Mouse (Mus musculus) small intestine, adult 2 months (tissue): ENCODE results near the gene B9d2. TPM values are rescaled to one million over a fixed set of nuclear protein-coding genes. Genes with fewer than 3 reads are reported as not detected.
A peak's percentile ranks its signal among the peaks of the same experiment; 100 is the strongest.

Experiments
- H3K27ac ChIP-seq: fragments of 200-500 bp; 2 replicates; pipeline ENCODE4 v1.5.1; 2012; ENCODE audit warnings: low read depth, low read length, control low read depth, inconsistent platforms; ENCODE audit not compliant: insufficient read depth
- H3K27me3 ChIP-seq: fragments of 200-500 bp; 2 replicates; pipeline ENCODE4 v1.6.1; 2012; ENCODE audit warnings: mild to moderate bottlenecking, moderate library complexity, low read length, inconsistent platforms; ENCODE audit not compliant: control insufficient read depth, insufficient read depth
- H3K36me3 ChIP-seq: fragments of 200-500 bp; 2 replicates; pipeline ENCODE4 v1.6.1; 2012; ENCODE audit warnings: mild to moderate bottlenecking, low read length, control low read depth, inconsistent platforms; ENCODE audit not compliant: control insufficient read depth, insufficient read depth
- H3K4me1 ChIP-seq: fragments of 200-500 bp; 2 replicates; pipeline ENCODE4 v1.6.1; 2012; ENCODE audit warnings: low read length, inconsistent platforms, mixed read lengths; ENCODE audit not compliant: control insufficient read depth, insufficient read depth, insufficient read length
- H3K4me3 ChIP-seq: fragments of 200-500 bp; 2 replicates; pipeline ENCODE4 v1.5.1; 2012; ENCODE audit warnings: low read depth, mild to moderate bottlenecking, control low read depth, inconsistent platforms, low read length, moderate library complexity
- CTCF ChIP-seq: fragments of 200-500 bp; IDR thresholded peaks from 2 replicates; pipeline ENCODE4 v1.5.1; 2012; ENCODE audit warnings: low read depth, mild to moderate bottlenecking, control low read depth, inconsistent platforms, low read length, moderate library complexity, mixed read lengths; ENCODE audit not compliant: insufficient replicate concordance, insufficient read length; ENCODE audit errors: extremely low read depth
- POLR2A ChIP-seq: fragments of 200-500 bp; IDR thresholded peaks from 2 replicates; pipeline ENCODE4 v1.6.1; 2012; ENCODE audit warnings: low read depth, mild to moderate bottlenecking, control low read depth, inconsistent platforms, low read length, moderate library complexity
- WGBS: fragments of 180-500 bp; shearing (Covaris S2); methylation state at CpG from one replicate; pipeline ENCODE4 v1.1.7; 2018; 5-methylcytosine and 5-hydroxymethylcytosine counted together
- polyA plus RNA-seq: library from polyadenylated mRNA; depleted of rRNA; stranded (reverse); fragments of >200 nt; gene quantifications from 2 replicates; pipeline ENCODE4 v1.2.3, GENCODE M21; 2012

The B9d2 gene
- polyA plus RNA-seq, 1 experiment: 33.2 TPM

- Histone ChIP-seq H3K36me3 (peaks cover 35% of the 10 kb centered on the region), H3K4me3 (no peak overlapping the region), H3K27me3 (no peaks in the 10 kb centered on the region), H3K4me1 (peaks cover 17% of the 10 kb centered on the region), H3K27ac (peak overlapping the region; percentile 39; the same call in 1 of the 2 replicates)
- WGBS: 37% methylated on average over 7 of the region's 7 CpGs
- TF ChIP-seq CTCF (no peak), POLR2A (no peak)
Measured at GRCm38 (mm10) chr7:25710519-25711130, 30.0 kb downstream of the B9d2 start.

GRCm38 (mm10) chr7:25711165-25711564 lies 30.6 kb downstream of the B9d2 start:
- WGBS: 72% methylated on average over 5 of the region's 5 CpGs
- Histone ChIP-seq H3K27ac (peak overlapping the region; percentile 20; the same call in 1 of the 2 replicates), H3K36me3 (peaks cover 39% of the 10 kb centered on the region), H3K27me3 (no peaks in the 10 kb centered on the region), H3K4me3 (no peak overlapping the region), H3K4me1 (peaks cover 13% of the 10 kb centered on the region)
- no peak for TF ChIP-seq CTCF

- 51% methylated on average over 7 of the region's 7 CpGs for WGBS
- H3K4me3 ChIP-seq: no peak overlapping the region
- peaks cover 12% of the 10 kb centered on the region for H3K4me1 ChIP-seq
- H3K27me3 ChIP-seq: no peaks in the 10 kb centered on the region
- TF ChIP-seq POLR2A: no peak
- no peak for TF ChIP-seq CTCF
- peak overlapping the region; percentile 20; the same call in 1 of the 2 replicates for H3K27ac ChIP-seq
- H3K36me3 ChIP-seq: peaks cover 40% of the 10 kb centered on the region
Measured at GRCm38 (mm10) chr7:25711731-25712197, 31.2 kb downstream of the B9d2 start.

GRCm38 (mm10) chr7:25712801-25713200 lies 32.2 kb downstream of the B9d2 start:
- H3K36me3 ChIP-seq: peaks cover 41% of the 10 kb centered on the region
- no peak for TF ChIP-seq POLR2A
- TF ChIP-seq CTCF: no peak
- H3K4me3 ChIP-seq: no peak overlapping the region
- no peaks in the 10 kb centered on the region for H3K27me3 ChIP-seq
- no peak overlapping the region for H3K27ac ChIP-seq
- peaks cover 12% of the 10 kb centered on the region for H3K4me1 ChIP-seq
- WGBS: 93% methylated on average over 9 of the region's 9 CpGs

- H3K36me3 ChIP-seq: peaks cover 41% of the 10 kb centered on the region
- H3K4me1 ChIP-seq: peaks cover 13% of the 10 kb centered on the region
- WGBS: 88% methylated on average over 8 of the region's 8 CpGs
- no peak for TF ChIP-seq CTCF
- TF ChIP-seq POLR2A: no peak
- no peaks in the 10 kb centered on the region for H3K27me3 ChIP-seq
- H3K4me3 ChIP-seq: no peak overlapping the region
- H3K27ac ChIP-seq: no peak overlapping the region
Measured at GRCm38 (mm10) chr7:25714581-25714980, 34.0 kb downstream of the B9d2 start.

- H3K4me1 ChIP-seq: peaks cover 9% of the 10 kb centered on the region
- TF ChIP-seq POLR2A (no peak), CTCF (no peak)
- no peak overlapping the region for H3K27ac ChIP-seq
- no peak overlapping the region for H3K4me3 ChIP-seq
- no peaks in the 10 kb centered on the region for H3K27me3 ChIP-seq
- WGBS: 95% methylated on average over 22 of the region's 22 CpGs
- peaks cover 45% of the 10 kb centered on the region for H3K36me3 ChIP-seq
Measured at GRCm38 (mm10) chr7:25715731-25716271, 35.2 kb downstream of the B9d2 start.

GRCm38 (mm10) chr7:25717478-25717877 lies 36.9 kb downstream of the B9d2 start:
- WGBS: 87% methylated on average over 3 of the region's 3 CpGs
- Histone ChIP-seq H3K36me3 (peaks cover 52% of the 10 kb centered on the region), H3K27ac (no peak overlapping the region), H3K4me1 (peaks cover 3% of the 10 kb centered on the region; the same call in 1 of the 2 replicates), H3K4me3 (no peak overlapping the region), H3K27me3 (no peaks in the 10 kb centered on the region)
- TF ChIP-seq CTCF (no peak), POLR2A (no peak)
